Mouse (Mus musculus): Measurements from ENCODE around the gene Maml1.

The Maml1 gene

DNA sequence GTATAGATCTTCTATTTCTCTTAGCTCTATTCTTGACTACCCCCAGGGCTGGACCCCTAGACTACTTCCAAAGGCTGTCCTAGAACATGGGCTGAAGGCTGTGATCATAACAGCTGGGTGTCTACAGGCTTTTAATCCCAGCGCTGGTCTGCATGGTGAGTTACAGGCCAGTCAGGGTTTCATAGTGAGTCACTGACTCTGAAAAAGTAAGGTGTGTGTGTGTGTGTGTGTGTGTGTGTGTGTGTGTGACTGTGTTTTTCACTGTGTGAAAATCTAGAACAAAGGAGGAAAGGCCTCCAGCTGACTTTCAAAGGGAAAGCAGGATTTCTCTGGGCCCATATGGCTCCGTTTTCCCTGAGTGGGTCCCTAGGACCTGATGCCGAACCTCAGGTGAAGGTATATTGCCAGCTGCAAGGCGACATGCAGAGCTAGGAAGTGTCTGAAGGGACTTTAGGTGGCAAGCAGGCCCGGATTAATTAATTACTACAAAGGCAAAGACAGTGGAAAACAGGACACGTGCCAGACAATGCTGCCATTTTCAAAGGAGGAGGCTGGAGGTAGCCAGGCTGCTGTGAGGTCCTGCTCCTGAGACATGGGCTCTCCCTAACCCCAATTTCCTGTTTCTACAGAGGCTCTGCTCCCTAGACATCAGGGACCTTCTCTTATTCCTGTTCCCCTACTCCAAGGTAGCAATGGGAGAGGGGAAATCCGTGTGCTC, 69.4 kb downstream of the Maml1 start:
- no peak for DNase-seq (ENCODE audit: low spot score)

- DNase-seq (ENCODE audit: low spot score): no peak
These were observed 72.3 kb downstream of the Maml1 start for GRCm38 (mm10) chr11:50219833-50220232.

DNA sequence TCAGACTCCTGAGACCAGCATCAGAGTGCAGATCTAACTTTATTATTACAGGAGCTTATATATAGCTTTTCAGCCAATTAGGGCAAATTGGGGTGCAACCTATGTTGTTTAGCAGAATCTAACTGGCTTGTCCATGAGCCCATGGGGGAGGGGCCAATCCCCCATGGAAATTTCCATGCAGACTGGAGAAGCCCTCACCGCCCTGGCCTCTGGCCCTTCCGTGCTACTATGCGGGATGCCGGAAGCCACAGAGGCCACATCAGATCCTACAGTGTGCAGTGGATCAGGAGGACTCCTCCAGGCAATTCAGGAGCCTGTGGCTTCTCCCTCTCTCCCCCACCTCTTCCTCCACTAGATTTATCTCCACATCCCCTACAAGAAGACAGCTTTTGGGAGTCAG, 74.3 kb downstream of the Maml1 start:
- DNase-seq (ENCODE audit: low spot score): peak; percentile 56

GRCm38 (mm10) chr11:50216724-50217366, 75.3 kb downstream of the Maml1 start:
- no peak for DNase-seq (ENCODE audit: low spot score)

DNA sequence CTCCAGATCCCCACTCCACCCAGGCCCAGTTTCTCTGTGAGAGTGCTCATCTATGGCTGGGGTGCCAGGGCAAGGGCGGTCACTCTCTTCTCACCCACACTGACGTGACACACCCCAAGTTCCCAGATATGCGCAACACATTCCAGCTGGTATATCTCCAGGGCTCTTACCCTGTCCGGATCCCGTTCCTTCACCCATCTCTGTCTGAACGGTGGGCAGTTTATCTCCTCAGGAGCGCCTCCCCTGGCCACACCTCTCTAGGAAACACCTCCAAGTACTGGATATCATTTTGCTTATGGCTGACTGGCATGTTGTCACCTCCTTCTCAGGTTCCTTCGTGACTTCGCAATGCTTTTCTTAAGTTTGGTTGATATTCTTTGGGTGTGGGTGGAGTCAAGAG, 76.5 kb downstream of the Maml1 start:
- DNase-seq (ENCODE audit: low spot score): peak; percentile 46

DNA sequence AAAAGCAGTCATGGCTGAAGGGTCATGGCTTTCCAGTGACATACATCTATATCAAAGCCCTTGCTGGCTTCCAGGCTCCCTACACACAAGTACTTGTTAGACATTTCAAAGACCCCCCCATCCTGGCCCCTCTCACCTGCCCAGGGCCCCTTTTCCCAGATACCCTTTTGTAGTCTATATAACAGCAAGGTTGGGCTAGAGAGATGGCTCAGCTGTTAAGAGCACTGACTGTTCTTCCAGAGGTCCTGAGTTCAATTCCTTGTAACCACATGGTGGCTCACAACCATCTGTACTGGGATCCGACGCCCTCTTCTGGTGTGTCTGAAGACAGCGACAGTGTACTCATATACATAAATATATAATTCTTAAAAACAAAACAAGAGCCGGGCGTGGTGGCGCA, 77.5 kb downstream of the Maml1 start:
- DNase-seq (ENCODE audit: low spot score): no peak

DNA sequence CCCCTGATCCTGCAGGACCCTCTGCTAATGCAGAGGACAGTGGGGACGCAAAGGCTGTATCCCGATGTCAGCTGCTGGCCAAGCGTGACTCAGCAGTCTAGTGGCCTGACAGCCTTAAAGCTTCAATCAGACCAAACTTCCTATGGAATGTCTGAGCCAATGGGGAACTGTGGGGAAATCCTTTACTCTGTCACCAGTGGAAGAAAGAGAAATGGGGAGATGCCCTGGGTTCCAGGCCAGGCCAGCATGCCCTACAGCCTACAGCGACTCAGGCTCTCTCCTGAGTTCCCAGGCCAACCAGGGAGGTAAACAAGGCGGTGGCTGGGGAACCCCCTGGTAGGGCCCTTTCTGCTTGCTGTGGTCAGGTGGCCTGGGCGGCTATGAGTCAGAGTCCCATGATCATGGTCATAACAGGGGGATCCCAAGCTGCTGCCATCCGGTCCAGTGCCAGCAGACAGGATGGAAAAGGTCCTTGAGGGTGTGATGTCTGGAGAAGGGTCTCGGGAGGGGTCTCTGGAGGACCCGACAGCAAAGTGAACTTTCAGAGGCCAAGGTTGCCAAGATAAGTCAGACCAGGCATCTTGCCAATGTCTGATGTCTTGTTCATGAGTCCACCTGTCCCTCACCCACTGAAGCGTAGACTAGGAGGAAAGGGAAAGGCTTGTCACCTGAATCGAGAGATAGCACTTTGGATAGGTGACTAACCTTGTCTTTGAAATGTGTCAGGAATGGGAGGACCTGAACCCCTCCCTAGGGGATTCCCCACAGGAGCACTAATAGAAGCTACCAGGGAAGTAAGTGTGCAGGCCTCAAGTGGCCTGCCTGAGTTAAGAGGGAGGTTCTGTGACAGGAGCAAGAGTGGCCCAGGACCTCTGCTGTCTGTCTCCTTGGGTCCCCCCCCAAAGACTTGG, 79.0 kb downstream of the Maml1 start:
- DNase-seq (ENCODE audit: low spot score): peak; percentile 68

GRCm38 (mm10) chr11:50212060-50212739, 79.9 kb downstream of the Maml1 start:
- DNase-seq (ENCODE audit: low spot score): no peak

DNA sequence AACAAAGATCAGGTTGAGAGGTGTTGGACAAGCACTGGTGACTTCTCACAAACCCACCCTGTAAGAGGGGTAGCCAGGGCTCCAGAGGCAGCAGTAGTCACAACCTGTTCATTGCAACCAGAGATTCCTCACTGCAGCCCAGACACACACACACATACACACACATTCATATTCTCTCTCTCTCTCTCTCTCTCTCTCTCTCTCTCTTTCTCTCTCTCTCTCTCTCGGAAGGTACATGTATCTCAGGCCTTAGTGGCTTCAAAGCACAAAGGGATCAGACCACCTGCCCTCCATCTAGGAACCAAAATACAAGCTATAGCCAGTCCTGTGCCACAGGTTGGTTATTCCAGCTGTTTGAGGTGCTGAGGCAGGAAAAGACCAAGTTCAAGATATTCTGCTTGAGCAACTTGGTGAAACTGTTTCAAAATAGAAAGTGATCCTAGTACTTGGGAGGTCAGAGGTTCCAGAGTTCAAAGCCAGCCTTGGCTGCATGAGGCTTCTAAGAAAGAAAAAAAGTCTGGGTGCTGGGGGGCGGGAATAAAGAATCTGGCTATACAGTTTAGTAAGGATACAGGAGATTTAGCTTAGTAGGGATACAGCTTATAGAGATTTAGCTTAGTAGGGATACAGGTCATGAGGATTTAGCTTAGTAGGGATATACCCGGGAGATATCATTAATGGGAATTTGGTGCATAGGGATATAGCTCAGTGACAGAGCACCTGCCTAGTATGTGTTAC, 80.6 kb downstream of the Maml1 start:
- no peak for DNase-seq (ENCODE audit: low spot score)

DNA sequence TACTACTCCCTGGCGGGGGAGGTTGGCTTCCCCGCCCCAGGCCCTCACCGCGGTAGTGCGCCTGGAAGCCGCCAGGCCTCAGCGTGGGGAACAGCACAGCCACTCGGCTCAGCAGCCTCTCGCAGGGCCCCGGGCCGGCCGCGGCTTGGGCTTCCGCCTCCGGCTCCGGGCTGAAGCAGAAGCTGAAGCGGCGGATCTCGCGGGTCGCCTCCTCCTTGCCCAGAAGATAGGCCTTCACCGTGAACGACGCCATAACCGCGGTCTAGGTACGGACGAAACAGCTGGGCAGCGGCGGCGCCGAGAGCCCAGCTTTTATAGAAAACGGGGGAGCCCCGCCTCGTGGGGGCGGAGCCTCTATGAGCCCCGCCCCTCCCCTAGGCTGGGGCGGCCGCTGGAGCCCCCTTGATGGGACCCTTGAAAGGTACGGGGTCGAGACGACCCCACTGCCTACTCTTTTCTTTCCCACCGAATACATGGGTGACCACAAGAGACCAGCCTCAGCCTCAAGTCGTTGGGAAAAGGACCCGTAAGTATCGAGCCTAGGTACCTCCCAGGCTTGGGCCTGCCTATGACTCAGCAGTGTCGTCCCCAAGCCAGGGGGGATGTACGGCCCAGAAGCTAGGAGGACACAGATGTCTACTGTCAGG, 81.5 kb downstream of the Maml1 start, which contains the start of the genes Sqstm1 and Mgat4b:
Gene Sqstm1 (minus strand): TSS at position 323 of the 647 bp plus-strand sequence.
Gene Mgat4b (plus strand): TSS at position 386 of the 647 bp plus-strand sequence.
- peak; percentile 92 for DNase-seq (ENCODE audit: low spot score)

DNA sequence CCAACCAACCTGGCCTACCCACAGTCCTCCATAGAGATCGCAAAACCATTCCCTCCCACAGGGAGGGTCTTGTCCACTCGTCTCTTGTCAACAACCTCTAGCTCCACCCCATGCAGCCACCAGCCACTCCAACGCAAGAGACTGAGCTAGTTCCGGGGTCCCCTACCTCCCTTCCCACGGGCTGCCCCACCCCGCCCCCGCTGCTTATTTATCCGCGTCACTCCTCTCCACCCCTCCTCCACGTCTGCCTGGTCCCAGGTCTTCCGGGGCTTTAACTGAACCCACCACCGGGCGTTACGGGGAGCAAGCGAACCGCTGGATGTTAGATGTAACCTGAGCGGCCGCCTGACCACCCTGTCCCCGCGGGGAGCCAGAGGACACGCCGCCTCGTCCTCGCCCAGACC, 82.0 kb downstream of the Maml1 start:
- DNase-seq (ENCODE audit: low spot score): peak; percentile 94

GRCm38 (mm10) chr11:50208039-50208438, 84.1 kb downstream of the Maml1 start:
- DNase-seq (ENCODE audit: low spot score): no peak

GRCm38 (mm10) chr11:50207344-50207743, 84.8 kb downstream of the Maml1 start:
- no peak for DNase-seq (ENCODE audit: low spot score)

DNA sequence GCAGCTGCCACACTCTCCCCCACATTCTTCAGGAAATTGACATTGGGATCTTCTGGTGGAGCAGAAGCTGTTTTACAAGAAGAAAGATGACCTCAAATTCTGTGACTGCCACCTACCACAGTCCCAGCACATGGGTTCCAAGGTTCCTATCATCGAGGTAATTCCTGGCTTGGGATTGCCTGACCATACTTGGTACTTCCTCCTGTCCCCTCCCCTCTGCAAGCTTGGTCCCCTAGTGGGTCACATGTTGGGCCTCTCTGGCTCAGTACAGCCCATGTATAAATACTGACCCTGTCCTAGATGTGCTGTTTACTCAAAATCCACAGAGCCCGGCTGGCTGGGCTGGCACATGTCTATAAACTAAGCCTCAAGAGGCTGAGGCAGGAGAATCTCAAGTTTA, 86.1 kb downstream of the Maml1 start:
- no peak for DNase-seq (ENCODE audit: low spot score)
